Mouse (Mus musculus) small intestine, adult 2 months (tissue): ENCODE measurements around the gene Yes1.

Experiments used
- CTCF ChIP-seq: fragments of 200-500 bp; IDR thresholded peaks from 2 replicates; pipeline ENCODE4 v1.5.1; 2012; ENCODE audit warnings: low read depth, mild to moderate bottlenecking, control low read depth, inconsistent platforms, low read length, moderate library complexity, mixed read lengths; ENCODE audit not compliant: insufficient replicate concordance, insufficient read length; ENCODE audit errors: extremely low read depth
- POLR2A ChIP-seq: fragments of 200-500 bp; IDR thresholded peaks from 2 replicates; pipeline ENCODE4 v1.6.1; 2012; ENCODE audit warnings: low read depth, mild to moderate bottlenecking, control low read depth, inconsistent platforms, low read length, moderate library complexity

DNA sequence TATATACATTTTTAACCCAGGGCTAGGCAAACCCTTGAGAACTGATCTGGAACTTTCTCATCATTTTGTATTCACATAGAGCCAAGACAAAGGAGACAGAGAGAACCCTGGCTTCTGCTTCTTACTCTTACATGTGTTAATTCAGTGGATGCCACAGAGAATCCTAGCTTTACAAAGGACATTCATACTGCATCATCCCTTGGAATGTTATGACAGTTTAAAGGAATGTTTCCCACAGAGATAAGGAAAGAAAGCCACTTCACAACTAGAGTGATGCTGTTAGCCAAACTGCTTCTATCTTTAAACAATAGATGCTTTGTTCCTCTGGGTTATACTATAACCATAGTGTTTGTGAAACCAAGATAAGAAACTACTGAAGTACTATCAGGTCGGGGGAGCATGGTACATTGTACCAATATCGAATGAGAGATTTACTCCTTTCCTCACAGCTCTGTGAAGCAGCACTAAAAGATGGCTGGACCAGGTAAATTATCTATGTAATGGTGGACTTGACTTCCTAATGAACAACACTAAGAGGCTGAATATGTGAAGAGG lies 95.3 kb downstream of the Yes1 start:
- TF ChIP-seq POLR2A, result no peak
- TF ChIP-seq CTCF, result no peak
